Mouse (Mus musculus): ENCODE data around the gene Cmip. TPM values are rescaled to one million over a fixed set of nuclear protein-coding genes. Genes with fewer than 3 reads are reported as not detected.

Cmip gene
- 23.7 and 28.5 TPM in 2 replicates for polyA plus RNA-seq (2014; fragmentation: Nextera tagmentation; extraction: Ambion mirVana)

DNA sequence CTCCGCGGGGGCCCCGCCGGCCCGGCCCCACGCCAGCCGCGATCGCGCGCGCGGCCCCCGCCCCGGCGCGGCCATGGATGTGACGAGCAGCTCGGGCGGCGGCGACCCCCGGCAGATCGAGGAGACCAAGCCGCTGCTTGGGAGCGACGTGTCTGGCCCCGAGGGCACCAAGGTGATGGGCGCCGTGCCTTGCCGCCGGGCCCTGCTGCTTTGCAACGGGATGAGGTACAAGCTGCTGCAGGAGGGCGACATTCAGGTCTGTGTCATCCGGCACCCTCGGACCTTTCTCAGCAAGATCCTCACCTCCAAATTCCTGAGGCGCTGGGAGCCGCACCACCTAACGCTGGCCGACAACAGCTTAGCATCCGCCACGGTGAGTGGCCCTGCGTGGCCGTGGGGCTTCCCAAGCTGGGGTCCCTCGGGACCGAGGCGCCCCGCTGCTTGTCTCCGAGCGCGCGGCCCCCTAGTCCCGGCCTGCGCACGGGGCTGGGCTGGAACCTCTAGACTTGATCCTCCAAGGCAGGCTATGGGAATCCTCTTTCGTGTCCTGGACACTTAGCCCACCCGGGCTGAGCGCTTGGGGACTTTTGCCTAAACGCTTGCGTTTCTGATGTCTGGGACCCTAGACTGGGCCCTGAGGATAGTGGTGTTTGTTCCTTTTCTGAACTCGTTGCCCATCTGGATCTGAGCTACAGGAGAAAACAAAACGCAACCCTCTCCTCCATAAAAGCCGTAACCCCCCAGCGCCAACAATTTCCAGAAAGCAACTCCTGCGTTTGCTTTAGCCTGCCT, at the start of gene Cmip:
Gene Cmip (plus strand): TSS at position 36 of the 792 bp plus-strand sequence.
- Histone ChIP-seq H3K36me3 (ENCODE audit: control insufficient read depth, insufficient read depth, low read length) (no peaks in the 10 kb centered on the region), H3K4me3 (ENCODE audit: low read depth, low read length) (peak within 1 kb of the TSS; percentile 96), H3K27ac (ENCODE audit: low read depth, low read length) (peak within 1 kb of the TSS; percentile 69), H3K9ac (ENCODE audit: low read length) (peak within 1 kb of the TSS; percentile 95), H3K4me2 (peak within 1 kb of the TSS; percentile 83), H3K4me1 (ENCODE audit: control insufficient read depth, insufficient read depth, low read length) (peaks cover 35% of the 10 kb centered on the region), H3K9me3 (ENCODE audit: control insufficient read depth, low read length) (no peaks in the 10 kb centered on the region), H3K27me3 (ENCODE audit: control insufficient read depth, insufficient read depth, low read length) (no peaks in the 10 kb centered on the region)
- under 1% methylated on average over 64 of the region's 65 CpGs for WGBS
- peak; percentile 97 for DNase-seq (ENCODE audit: low spot score, missing footprints)
- ATAC-seq (ENCODE audit: low FRiP score), result peak; percentile 25

DNA sequence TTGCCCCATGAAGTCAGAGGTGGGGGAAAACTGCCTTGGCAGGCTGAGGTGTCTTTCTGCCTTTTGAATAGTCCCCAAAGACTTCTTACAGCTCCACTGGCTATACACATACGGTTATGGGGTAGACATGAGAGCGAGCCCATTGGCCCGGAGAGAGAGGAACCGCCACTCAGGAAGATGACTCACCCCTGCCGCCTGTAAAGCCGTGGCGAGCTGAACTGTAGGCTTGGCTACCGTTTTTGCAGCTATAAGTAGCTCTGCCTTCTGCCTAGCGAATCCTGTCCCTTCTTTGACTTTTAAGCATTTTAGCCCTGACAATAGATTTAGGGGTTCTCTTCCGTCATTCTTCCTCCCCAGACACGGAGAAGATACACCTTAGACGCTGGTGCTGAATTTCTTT, 47.7 kb upstream of the Cmip start:
- peaks cover 2% of the 10 kb centered on the region; the same call in 1 of the 2 replicates for H3K36me3 ChIP-seq (ENCODE audit: control insufficient read depth, insufficient read depth, low read length)

DNA sequence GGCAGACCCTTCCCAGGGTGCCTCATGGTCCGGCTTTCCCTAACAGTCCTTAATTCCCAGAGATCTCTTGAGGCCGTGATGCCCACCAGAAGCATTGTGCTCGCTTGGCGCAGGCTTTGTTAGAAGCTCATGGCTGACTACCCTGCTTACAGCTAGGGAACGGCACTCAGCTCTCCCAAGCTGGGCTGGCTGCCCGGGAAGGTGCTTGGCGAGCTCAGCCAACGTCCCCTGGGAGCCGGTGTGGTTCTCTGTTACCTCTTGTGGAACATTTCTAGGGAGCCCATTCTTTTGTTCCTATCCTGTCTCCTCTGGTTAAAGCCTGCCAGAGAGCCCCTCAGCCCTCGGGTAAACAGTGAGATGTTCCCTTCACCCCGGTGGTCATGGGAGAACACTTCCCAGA, 44.8 kb upstream of the Cmip start:
- 91% methylated on average over 11 of the region's 11 CpGs for WGBS

More for the DNA sequence above, 47.7 kb upstream of the Cmip start:
- H3K4me3 ChIP-seq (ENCODE audit: low read depth, low read length), result no peak overlapping the region
- no peak overlapping the region for H3K9ac ChIP-seq (ENCODE audit: low read length)
- no peaks in the 10 kb centered on the region for H3K27me3 ChIP-seq (ENCODE audit: control insufficient read depth, insufficient read depth, low read length)
- ATAC-seq (ENCODE audit: low FRiP score) (no peak), DNase-seq (ENCODE audit: low spot score, missing footprints) (peak; percentile 4)
- no peaks in the 10 kb centered on the region for H3K4me1 ChIP-seq (ENCODE audit: control insufficient read depth, insufficient read depth, low read length)
- H3K9me3 ChIP-seq (ENCODE audit: control insufficient read depth, low read length), result no peaks in the 10 kb centered on the region
- no peak overlapping the region for H3K4me2 ChIP-seq
- 90% methylated on average over 12 of the region's 12 CpGs for WGBS
- no peak overlapping the region for H3K27ac ChIP-seq (ENCODE audit: low read depth, low read length)

DNA sequence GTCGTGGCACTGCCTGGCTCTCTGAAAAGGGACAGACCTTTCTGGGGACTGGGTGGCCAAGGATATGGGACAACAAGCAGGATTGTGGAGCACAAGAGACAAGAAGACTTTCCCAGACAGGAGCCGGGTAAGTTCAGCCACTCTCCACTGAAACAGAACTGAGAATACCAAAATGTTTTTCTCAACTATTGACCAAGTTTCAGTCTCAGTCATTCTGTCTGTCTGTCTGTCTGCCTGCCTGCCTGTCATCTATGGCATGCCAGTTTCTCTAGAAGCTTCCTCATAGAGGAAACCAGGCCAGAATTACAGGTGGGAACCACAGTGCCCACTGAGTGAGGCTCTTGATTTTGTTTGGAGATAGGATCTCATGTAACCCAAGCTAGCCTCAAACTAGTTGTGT, 39.1 kb upstream of the Cmip start:
- DNase-seq (ENCODE audit: low spot score, missing footprints) (no peak), ATAC-seq (ENCODE audit: low FRiP score) (no peak)
- 87% methylated on average over 2 of the region's 2 CpGs for WGBS
- H3K4me1 ChIP-seq (ENCODE audit: control insufficient read depth, insufficient read depth, low read length), result no peaks in the 10 kb centered on the region
- H3K27ac ChIP-seq (ENCODE audit: low read depth, low read length), result no peak overlapping the region
- H3K9ac ChIP-seq (ENCODE audit: low read length), result no peak overlapping the region
- H3K9me3 ChIP-seq (ENCODE audit: control insufficient read depth, low read length), result no peaks in the 10 kb centered on the region
- H3K4me3 ChIP-seq (ENCODE audit: low read depth, low read length), result no peak overlapping the region
- no peaks in the 10 kb centered on the region for H3K36me3 ChIP-seq (ENCODE audit: control insufficient read depth, insufficient read depth, low read length)
- no peaks in the 10 kb centered on the region for H3K27me3 ChIP-seq (ENCODE audit: control insufficient read depth, insufficient read depth, low read length)
- no peak overlapping the region for H3K4me2 ChIP-seq

More for the DNA sequence above, 44.8 kb upstream of the Cmip start:
- Histone ChIP-seq H3K27me3 (ENCODE audit: control insufficient read depth, insufficient read depth, low read length) (no peaks in the 10 kb centered on the region), H3K9ac (ENCODE audit: low read length) (no peak overlapping the region), H3K36me3 (ENCODE audit: control insufficient read depth, insufficient read depth, low read length) (no peaks in the 10 kb centered on the region), H3K4me2 (no peak overlapping the region), H3K4me3 (ENCODE audit: low read depth, low read length) (no peak overlapping the region), H3K9me3 (ENCODE audit: control insufficient read depth, low read length) (no peaks in the 10 kb centered on the region), H3K4me1 (ENCODE audit: control insufficient read depth, insufficient read depth, low read length) (no peaks in the 10 kb centered on the region), H3K27ac (ENCODE audit: low read depth, low read length) (no peak overlapping the region)
- DNase-seq (ENCODE audit: low spot score, missing footprints), result peak; percentile 57
- ATAC-seq (ENCODE audit: low FRiP score), result no peak

DNA sequence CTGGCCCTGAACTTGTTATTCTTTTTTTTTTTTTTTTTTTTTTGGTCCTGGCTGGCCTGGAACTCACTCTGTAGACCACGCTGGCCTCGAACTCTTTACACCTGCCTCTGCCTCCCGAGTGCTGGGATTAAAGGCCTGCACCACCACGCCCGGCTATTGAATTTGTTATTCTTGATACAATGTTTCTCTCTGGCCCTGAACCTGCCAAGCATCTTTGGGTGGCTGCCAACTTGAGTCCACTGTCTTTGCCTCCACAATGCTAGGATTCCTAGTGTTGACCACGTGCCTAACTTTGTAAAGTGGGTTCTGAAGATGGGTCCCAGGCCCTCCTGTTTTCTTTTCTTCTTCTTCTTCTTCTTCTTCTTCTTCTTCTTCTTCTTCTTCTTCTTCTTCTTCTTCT, 34.5 kb upstream of the Cmip start:
- WGBS, result 85% methylated on average over 6 of the region's 6 CpGs
- DNase-seq (ENCODE audit: low spot score, missing footprints) (peak; percentile 37), ATAC-seq (ENCODE audit: low FRiP score) (no peak)
- Histone ChIP-seq H3K9me3 (ENCODE audit: control insufficient read depth, low read length) (no peaks in the 10 kb centered on the region), H3K4me3 (ENCODE audit: low read depth, low read length) (no peak overlapping the region), H3K36me3 (ENCODE audit: control insufficient read depth, insufficient read depth, low read length) (no peaks in the 10 kb centered on the region), H3K27ac (ENCODE audit: low read depth, low read length) (no peak overlapping the region), H3K4me1 (ENCODE audit: control insufficient read depth, insufficient read depth, low read length) (no peaks in the 10 kb centered on the region), H3K4me2 (no peak overlapping the region), H3K9ac (ENCODE audit: low read length) (no peak overlapping the region), H3K27me3 (ENCODE audit: control insufficient read depth, insufficient read depth, low read length) (no peaks in the 10 kb centered on the region)

DNA sequence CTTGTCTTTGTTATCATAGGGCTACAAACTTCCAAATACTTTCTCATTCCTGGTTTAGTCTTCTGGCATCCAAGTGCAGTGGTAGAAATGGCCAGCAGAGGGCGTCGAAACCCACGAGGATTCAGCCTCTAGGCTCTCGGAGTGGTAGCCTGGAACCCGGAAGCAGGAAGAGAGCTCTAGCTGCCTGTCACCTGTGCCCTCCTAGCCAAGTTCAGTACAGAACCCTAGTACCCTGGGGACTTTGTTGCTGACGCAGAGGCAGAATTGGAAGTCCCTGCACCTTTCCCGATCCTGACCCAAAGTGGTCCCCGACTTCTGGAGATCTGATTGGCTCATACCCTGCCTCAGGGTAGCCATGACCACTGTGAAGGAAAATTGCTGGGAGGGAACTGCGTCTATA, 32.2 kb upstream of the Cmip start:
- no peaks in the 10 kb centered on the region for H3K9me3 ChIP-seq (ENCODE audit: control insufficient read depth, low read length)
- no peaks in the 10 kb centered on the region for H3K27me3 ChIP-seq (ENCODE audit: control insufficient read depth, insufficient read depth, low read length)
- DNase-seq (ENCODE audit: low spot score, missing footprints) (peak; percentile 99), ATAC-seq (ENCODE audit: low FRiP score) (peak; percentile 87)
- H3K27ac ChIP-seq (ENCODE audit: low read depth, low read length), result no peak overlapping the region
- peak overlapping the region; percentile 30 for H3K4me2 ChIP-seq
- no peak overlapping the region for H3K9ac ChIP-seq (ENCODE audit: low read length)
- WGBS, result 14% methylated on average over 9 of the region's 9 CpGs
- H3K4me3 ChIP-seq (ENCODE audit: low read depth, low read length), result peak overlapping the region; percentile 9
- H3K4me1 ChIP-seq (ENCODE audit: control insufficient read depth, insufficient read depth, low read length), result no peaks in the 10 kb centered on the region
- H3K36me3 ChIP-seq (ENCODE audit: control insufficient read depth, insufficient read depth, low read length), result no peaks in the 10 kb centered on the region

DNA sequence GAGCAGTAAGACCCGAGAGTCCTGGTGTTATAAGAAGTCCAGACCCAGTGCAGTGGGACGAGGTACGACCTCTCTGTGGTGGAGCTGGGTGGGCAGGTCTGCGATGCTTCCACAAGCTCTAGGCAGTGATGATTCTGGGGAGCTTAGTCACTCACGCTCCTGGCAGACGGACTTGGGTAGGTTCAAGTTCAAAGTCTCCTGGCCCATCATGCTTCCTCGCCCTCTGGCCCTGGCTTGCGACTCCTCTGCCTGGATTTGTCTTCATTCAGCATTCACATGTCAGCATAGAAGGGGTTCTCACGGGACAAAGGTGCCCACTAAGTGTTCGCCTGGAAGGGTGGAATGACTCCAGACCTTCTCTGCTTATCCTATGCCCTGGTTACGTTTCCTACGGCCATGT, 30.6 kb upstream of the Cmip start:
- H3K4me1 ChIP-seq (ENCODE audit: control insufficient read depth, insufficient read depth, low read length), result no peaks in the 10 kb centered on the region
- ATAC-seq (ENCODE audit: low FRiP score) (no peak), DNase-seq (ENCODE audit: low spot score, missing footprints) (no peak)
- H3K4me2 ChIP-seq, result no peak overlapping the region
- no peaks in the 10 kb centered on the region for H3K27me3 ChIP-seq (ENCODE audit: control insufficient read depth, insufficient read depth, low read length)
- H3K9me3 ChIP-seq (ENCODE audit: control insufficient read depth, low read length), result no peaks in the 10 kb centered on the region
- no peak overlapping the region for H3K27ac ChIP-seq (ENCODE audit: low read depth, low read length)
- no peaks in the 10 kb centered on the region for H3K36me3 ChIP-seq (ENCODE audit: control insufficient read depth, insufficient read depth, low read length)
- H3K4me3 ChIP-seq (ENCODE audit: low read depth, low read length), result no peak overlapping the region
- H3K9ac ChIP-seq (ENCODE audit: low read length), result no peak overlapping the region
- WGBS, result 88% methylated on average over 12 of the region's 12 CpGs

DNA sequence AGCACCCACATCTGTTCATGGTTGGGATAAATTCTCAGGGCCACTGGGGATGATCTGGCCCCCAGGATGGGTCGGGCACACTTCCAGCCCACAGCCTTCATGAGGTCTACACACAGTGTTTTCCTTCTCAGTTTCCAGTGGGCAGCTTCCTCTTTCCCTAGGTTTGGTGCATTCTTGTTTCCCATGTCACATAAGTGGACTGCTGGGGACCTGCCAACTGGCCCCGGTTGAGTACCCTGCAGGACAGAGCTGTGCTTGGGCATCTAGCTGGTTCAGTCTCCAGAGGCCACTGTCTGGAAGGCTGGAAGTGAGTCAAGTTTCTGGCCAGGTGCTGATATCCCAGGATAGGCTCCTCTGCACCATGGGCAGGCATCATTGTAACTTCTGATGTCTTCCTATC, 29.5 kb upstream of the Cmip start:
- Histone ChIP-seq H3K9me3 (ENCODE audit: control insufficient read depth, low read length) (no peaks in the 10 kb centered on the region), H3K4me2 (no peak overlapping the region)
- 85% methylated on average over 2 of the region's 2 CpGs for WGBS

DNA sequence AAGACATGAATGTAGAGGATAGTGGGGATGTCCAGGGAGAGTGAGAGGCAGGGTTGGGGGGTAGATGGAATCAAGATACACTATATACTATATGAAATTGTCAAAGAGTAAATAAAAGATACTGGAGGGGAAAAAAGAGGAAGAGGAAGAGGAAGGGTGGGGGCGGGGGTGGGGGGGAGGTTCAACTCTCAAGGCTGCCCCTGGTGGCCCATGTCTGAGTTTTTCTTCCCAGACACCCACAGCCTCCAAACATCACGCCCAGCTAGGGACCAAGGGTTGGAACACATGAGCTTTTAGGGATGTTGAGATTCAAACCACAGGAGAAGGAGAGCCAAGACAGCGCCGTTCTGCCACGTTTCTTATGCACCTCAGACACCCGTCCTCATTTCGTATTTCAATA, 23.7 kb upstream of the Cmip start:
- H3K4me3 ChIP-seq (ENCODE audit: low read depth, low read length), result no peak overlapping the region
- no peaks in the 10 kb centered on the region for H3K4me1 ChIP-seq (ENCODE audit: control insufficient read depth, insufficient read depth, low read length)
- no peaks in the 10 kb centered on the region for H3K36me3 ChIP-seq (ENCODE audit: control insufficient read depth, insufficient read depth, low read length)
- H3K27ac ChIP-seq (ENCODE audit: low read depth, low read length), result no peak overlapping the region
- H3K4me2 ChIP-seq, result no peak overlapping the region
- H3K27me3 ChIP-seq (ENCODE audit: control insufficient read depth, insufficient read depth, low read length), result no peaks in the 10 kb centered on the region
- no peaks in the 10 kb centered on the region for H3K9me3 ChIP-seq (ENCODE audit: control insufficient read depth, low read length)
- DNase-seq (ENCODE audit: low spot score, missing footprints) (no peak), ATAC-seq (ENCODE audit: low FRiP score) (no peak)
- H3K9ac ChIP-seq (ENCODE audit: low read length), result no peak overlapping the region
- WGBS, result 85% methylated on average over 7 of the region's 7 CpGs

More for the DNA sequence above, 29.5 kb upstream of the Cmip start:
- Histone ChIP-seq H3K4me3 (ENCODE audit: low read depth, low read length) (no peak overlapping the region), H3K27me3 (ENCODE audit: control insufficient read depth, insufficient read depth, low read length) (no peaks in the 10 kb centered on the region), H3K9ac (ENCODE audit: low read length) (no peak overlapping the region), H3K4me1 (ENCODE audit: control insufficient read depth, insufficient read depth, low read length) (no peaks in the 10 kb centered on the region), H3K27ac (ENCODE audit: low read depth, low read length) (no peak overlapping the region), H3K36me3 (ENCODE audit: control insufficient read depth, insufficient read depth, low read length) (no peaks in the 10 kb centered on the region)
- ATAC-seq (ENCODE audit: low FRiP score), result no peak
- peak; percentile 75 for DNase-seq (ENCODE audit: low spot score, missing footprints)
